Mouse (Mus musculus) hindbrain, postnatal 0 days (tissue): ENCODE measurements around the gene Adgrf5. TPM values are rescaled to one million over a fixed set of nuclear protein-coding genes. Genes with fewer than 3 reads are reported as not detected.

Source experiments
- ATAC-seq: fragments of 200-750 bp; cut with Nextera tagmentation; 2 replicates; pipeline ENCODE4 v1.8.0; 2017; ENCODE audit warnings: mild to moderate bottlenecking, moderate TSS enrichment, moderate library complexity
- DNase-seq: peaks from one replicate; pipeline ENCODE4 v3.0.0-alpha.2; 2015; ENCODE audit warnings: low spot score
- H3K27ac ChIP-seq: fragments of 300-500 bp; sonication (generic); 2 replicates; pipeline ENCODE4 v1.5.1; 2014; ENCODE audit warnings: mild to moderate bottlenecking
- H3K27me3 ChIP-seq: fragments of 300-500 bp; sonication (generic); 2 replicates; pipeline ENCODE4 v1.6.1; 2014; ENCODE audit warnings: low read length, mixed read lengths; ENCODE audit not compliant: insufficient read depth
- H3K36me3 ChIP-seq: fragments of 300-500 bp; sonication (generic); 2 replicates; pipeline ENCODE4 v1.6.1; 2014; ENCODE audit warnings: low read length, mixed read lengths; ENCODE audit not compliant: insufficient read depth
- H3K4me1 ChIP-seq: fragments of 300-500 bp; sonication (generic); 2 replicates; pipeline ENCODE4 v1.6.1; 2014; ENCODE audit warnings: antibody characterized with exemption, low read length, mixed read lengths; ENCODE audit not compliant: insufficient read depth
- H3K4me2 ChIP-seq: fragments of 300-500 bp; sonication (generic); 2 replicates; pipeline ENCODE4 v1.6.1; 2014; ENCODE audit warnings: low read depth, mild to moderate bottlenecking, low read length, moderate library complexity, mixed read lengths
- H3K4me3 ChIP-seq: fragments of 300-500 bp; sonication (generic); 2 replicates; pipeline ENCODE4 v1.5.1; 2014; ENCODE audit warnings: low read length
- H3K9ac ChIP-seq: fragments of 300-500 bp; sonication (generic); replicated peaks from 2 replicates; pipeline ENCODE4 v1.6.1; 2014; ENCODE audit warnings: mild to moderate bottlenecking, low read length, moderate library complexity, mixed read lengths
- H3K9me3 ChIP-seq: fragments of 300-500 bp; sonication (generic); 2 replicates; pipeline ENCODE4 v1.6.1; 2016; ENCODE audit warnings: low read length, mixed read lengths
- CTCF ChIP-seq: IDR thresholded peaks from 2 replicates; pipeline ENCODE4 v1.5.1; 2016; ENCODE audit warnings: antibody characterized with exemption, control low read depth, low read depth
- WGBS: fragments of 180-500 bp; shearing (Covaris S2); extraction: QIAGEN DNeasy Blood & Tissue Kit; methylation state at CpG from one replicate; pipeline ENCODE4 v1.1.7; 2014; 5-methylcytosine and 5-hydroxymethylcytosine counted together
- polyA plus RNA-seq: library from polyadenylated mRNA; unstranded; fragments of >200 nt; fragmentation: Nextera tagmentation; extraction: Ambion mirVana; gene quantifications from 2 replicates; pipeline ENCODE4 v1.2.1, GENCODE M21; 2015
- total RNA-seq: library from RNA; depleted of rRNA; stranded (reverse); fragments of >200 nt; gene quantifications from 2 replicates; pipeline ENCODE4 v1.2.3, GENCODE M21; 2014

Adgrf5 gene
- total and polyA plus RNA-seq, 2 experiments from 2014 or later, result 3.9 to 17.3 TPM

DNA sequence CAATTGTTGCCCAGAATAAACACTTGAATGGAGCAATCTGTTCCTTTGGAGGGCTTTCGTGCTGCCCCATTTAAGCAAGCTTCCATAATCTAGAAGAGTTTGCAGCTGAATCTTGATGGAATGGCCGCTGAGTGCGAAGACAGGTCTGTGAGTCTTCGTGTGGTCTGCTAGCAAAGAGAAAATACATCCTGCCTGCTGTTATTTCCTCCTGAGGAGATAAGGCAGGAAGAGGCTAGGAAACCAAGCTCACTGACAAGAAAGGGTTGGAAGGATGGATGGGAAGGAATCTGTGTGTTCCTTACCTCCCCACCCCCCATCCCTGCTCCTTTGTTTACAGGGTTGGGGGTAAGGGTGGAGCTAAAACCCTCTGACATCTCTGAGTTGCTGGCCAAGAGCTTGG is 13.8 kb downstream of the Adgrf5 start:
- DNase-seq (no peak), ATAC-seq (no peak)
- H3K36me3 ChIP-seq, result no peaks in the 10 kb centered on the region
- H3K4me2 ChIP-seq, result no peak overlapping the region
- no peaks in the 10 kb centered on the region for H3K27me3 ChIP-seq
- no peaks in the 10 kb centered on the region for H3K4me1 ChIP-seq
- no peak overlapping the region for H3K27ac ChIP-seq
- H3K9ac ChIP-seq, result no peak overlapping the region
- no peak overlapping the region for H3K4me3 ChIP-seq
- no peak for TF ChIP-seq CTCF
- 68% methylated on average over 4 of the region's 4 CpGs for WGBS
- no peaks in the 10 kb centered on the region for H3K9me3 ChIP-seq

DNA sequence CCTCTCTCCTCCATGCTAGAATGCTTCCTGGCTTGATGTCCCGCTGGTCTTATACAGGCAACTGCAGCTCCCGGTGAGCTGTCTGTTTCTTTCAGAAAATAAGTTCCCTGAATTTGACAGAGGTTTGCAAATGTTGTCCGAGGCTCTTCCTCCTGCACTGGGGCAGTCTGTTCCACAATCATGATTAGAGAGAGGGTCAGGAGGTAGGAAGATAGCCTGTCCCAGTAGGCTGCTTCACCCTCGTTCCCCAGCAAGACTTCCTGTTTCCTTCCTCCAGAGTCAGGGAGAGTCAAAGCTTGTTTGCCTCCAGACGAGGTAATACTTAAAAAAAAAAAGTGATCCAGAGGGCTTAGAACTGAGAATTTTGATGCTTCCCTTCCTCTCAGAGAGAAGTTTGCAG is 16.3 kb downstream of the Adgrf5 start:
- TF ChIP-seq CTCF, result no peak
- H3K27ac ChIP-seq, result no peak overlapping the region
- DNase-seq, result no peak
- H3K27me3 ChIP-seq, result no peaks in the 10 kb centered on the region
- ATAC-seq, result no peak
- H3K36me3 ChIP-seq, result no peaks in the 10 kb centered on the region
- no peaks in the 10 kb centered on the region for H3K9me3 ChIP-seq
- WGBS, result 68% methylated on average over 5 of the region's 5 CpGs
- H3K4me2 ChIP-seq, result no peak overlapping the region
- no peaks in the 10 kb centered on the region for H3K4me1 ChIP-seq
- H3K4me3 ChIP-seq, result no peak overlapping the region
- H3K9ac ChIP-seq, result no peak overlapping the region

DNA sequence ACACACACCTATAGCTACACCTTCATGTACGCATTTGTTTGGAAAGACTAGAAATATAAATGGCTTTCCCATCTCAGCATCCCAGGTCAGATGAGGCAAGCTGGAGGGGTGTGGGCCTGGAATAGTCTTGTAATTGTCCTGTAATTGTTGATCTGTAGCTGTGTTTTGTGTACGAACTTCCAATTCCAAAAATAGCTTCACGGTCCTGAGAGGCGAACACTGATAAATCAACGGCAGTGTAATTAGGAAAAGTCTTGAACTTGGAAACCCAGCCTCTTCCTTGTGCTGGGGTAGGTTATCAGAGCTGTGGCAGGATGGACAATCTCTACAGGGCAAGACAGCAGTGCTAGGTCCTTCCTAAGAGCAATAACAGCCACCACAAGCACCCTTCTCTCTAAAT is 18.5 kb downstream of the Adgrf5 start:
- WGBS, result 86% methylated on average over 5 of the region's 5 CpGs
- ATAC-seq, result no peak

DNA sequence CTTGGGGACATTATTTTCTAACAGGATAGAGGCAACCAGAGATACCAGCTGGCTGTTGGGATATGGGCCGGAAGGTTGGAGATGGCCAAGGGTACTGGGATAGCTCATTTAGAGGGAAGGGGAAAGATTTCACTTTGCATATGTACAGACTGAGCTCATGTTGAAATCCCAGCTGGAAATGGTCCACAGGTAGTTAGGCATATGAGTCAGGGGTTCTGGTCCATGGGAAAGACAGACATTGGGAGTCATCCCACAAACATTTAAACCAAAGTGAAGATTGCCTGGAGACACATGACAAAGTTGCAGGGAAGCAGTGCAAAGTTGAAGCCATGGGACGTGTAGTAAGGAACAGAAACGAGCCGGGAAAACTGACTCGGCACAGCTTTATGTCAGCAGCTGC is 26.1 kb downstream of the Adgrf5 start:
- H3K36me3 ChIP-seq, result no peaks in the 10 kb centered on the region
- H3K4me2 ChIP-seq, result no peak overlapping the region
- H3K9ac ChIP-seq, result no peak overlapping the region
- WGBS, result 92% methylated on average over 5 of the region's 5 CpGs
- ATAC-seq, result no peak
- H3K4me3 ChIP-seq, result no peak overlapping the region
- TF ChIP-seq CTCF, result no peak
- no peak for DNase-seq
- no peaks in the 10 kb centered on the region for H3K27me3 ChIP-seq
- no peaks in the 10 kb centered on the region for H3K4me1 ChIP-seq
- no peak overlapping the region for H3K27ac ChIP-seq
- no peaks in the 10 kb centered on the region for H3K9me3 ChIP-seq

More for the DNA sequence above, 18.5 kb downstream of the Adgrf5 start:
- no peak overlapping the region for H3K4me3 ChIP-seq
- no peak for DNase-seq
- H3K9me3 ChIP-seq, result no peaks in the 10 kb centered on the region
- H3K27me3 ChIP-seq, result no peaks in the 10 kb centered on the region
- no peaks in the 10 kb centered on the region for H3K36me3 ChIP-seq
- H3K4me1 ChIP-seq, result no peaks in the 10 kb centered on the region
- no peak for TF ChIP-seq CTCF
- H3K27ac ChIP-seq, result no peak overlapping the region
- H3K9ac ChIP-seq, result no peak overlapping the region
- H3K4me2 ChIP-seq, result no peak overlapping the region

DNA sequence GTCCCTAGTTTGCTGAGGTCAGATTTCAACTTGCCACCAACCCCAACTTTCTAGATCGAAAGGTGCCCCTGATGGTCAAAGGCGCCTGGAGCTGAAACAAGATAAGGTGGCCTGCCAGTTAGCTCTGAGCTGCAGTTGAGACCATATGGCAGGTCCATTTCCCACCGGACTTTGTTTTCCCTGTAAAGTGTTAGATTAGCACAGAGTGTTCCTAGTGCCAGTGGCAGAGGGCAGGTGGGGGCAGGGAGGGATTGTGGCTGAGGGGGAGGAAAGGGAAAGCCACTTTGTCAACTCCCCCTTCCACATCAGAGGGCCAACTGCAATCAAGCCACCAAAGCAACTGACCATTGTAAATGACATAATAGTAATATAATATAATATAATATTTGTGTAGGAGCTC is 26.9 kb downstream of the Adgrf5 start:
- Histone ChIP-seq H3K27me3 (no peaks in the 10 kb centered on the region), H3K4me3 (no peak overlapping the region), H3K27ac (no peak overlapping the region), H3K4me2 (no peak overlapping the region), H3K36me3 (no peaks in the 10 kb centered on the region), H3K4me1 (no peaks in the 10 kb centered on the region), H3K9me3 (no peaks in the 10 kb centered on the region), H3K9ac (no peak overlapping the region)
- TF ChIP-seq CTCF, result no peak
- no peak for ATAC-seq
- WGBS, result 78% methylated on average over 3 of the region's 3 CpGs
- no peak for DNase-seq

DNA sequence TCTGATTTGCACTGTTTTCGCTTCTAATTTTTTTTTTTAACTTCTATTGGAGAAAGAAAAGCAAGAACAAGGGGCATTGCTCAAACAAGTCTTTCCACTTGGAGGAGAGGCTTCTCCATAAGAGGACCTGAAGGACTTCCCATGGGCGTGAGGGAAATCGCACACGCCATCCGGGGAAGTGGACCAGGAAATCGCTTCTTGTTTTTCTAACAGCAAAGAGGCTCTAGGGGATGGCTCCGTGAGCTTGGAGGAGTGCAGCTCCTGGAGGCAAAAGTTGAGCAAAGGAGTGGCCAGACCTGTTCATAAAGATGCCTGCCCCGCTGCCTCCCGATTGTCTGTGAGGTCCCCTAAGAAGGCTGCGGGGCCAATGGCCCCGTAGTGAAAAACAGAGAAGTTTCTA is 29.0 kb downstream of the Adgrf5 start:
- no peak for ATAC-seq
- H3K4me3 ChIP-seq, result no peak overlapping the region
- no peak for DNase-seq
- no peaks in the 10 kb centered on the region for H3K36me3 ChIP-seq
- no peak for TF ChIP-seq CTCF
- H3K4me2 ChIP-seq, result no peak overlapping the region
- WGBS, result 89% methylated on average over 11 of the region's 11 CpGs
- H3K9me3 ChIP-seq, result no peaks in the 10 kb centered on the region
- no peak overlapping the region for H3K9ac ChIP-seq
- H3K4me1 ChIP-seq, result no peaks in the 10 kb centered on the region
- H3K27ac ChIP-seq, result no peak overlapping the region; the same call in 1 of the 2 replicates
- H3K27me3 ChIP-seq, result no peaks in the 10 kb centered on the region

DNA sequence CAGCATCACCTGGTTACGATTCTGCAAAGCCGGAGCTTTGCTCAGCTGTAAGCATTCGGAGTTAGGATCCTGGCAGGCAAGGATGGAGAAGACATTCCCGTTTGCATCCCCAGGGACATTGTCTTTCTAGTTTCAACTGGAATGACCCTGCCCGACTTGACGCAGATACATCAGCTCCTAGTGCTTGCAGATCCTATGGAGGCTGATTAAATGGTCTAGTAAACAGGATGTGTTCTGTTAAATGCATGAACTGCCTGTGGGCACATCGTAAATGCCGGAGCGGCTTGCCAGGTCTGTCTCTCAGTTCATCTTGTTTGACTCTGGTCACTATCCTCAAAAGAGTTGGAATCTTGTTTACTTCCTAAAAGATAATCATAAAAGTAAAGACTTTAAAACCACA is 31.9 kb downstream of the Adgrf5 start:
- no peak overlapping the region for H3K4me2 ChIP-seq
- no peak overlapping the region for H3K27ac ChIP-seq
- ATAC-seq, result no peak
- no peak for TF ChIP-seq CTCF
- no peaks in the 10 kb centered on the region for H3K9me3 ChIP-seq
- H3K27me3 ChIP-seq, result no peaks in the 10 kb centered on the region
- H3K9ac ChIP-seq, result no peak overlapping the region
- no peaks in the 10 kb centered on the region for H3K4me1 ChIP-seq
- no peaks in the 10 kb centered on the region for H3K36me3 ChIP-seq
- WGBS, result 60% methylated on average over 9 of the region's 9 CpGs
- no peak for DNase-seq
- H3K4me3 ChIP-seq, result no peak overlapping the region
